10 mouse cellular contexts compared by ENCODE assay signal in the genomic region with DNA sequence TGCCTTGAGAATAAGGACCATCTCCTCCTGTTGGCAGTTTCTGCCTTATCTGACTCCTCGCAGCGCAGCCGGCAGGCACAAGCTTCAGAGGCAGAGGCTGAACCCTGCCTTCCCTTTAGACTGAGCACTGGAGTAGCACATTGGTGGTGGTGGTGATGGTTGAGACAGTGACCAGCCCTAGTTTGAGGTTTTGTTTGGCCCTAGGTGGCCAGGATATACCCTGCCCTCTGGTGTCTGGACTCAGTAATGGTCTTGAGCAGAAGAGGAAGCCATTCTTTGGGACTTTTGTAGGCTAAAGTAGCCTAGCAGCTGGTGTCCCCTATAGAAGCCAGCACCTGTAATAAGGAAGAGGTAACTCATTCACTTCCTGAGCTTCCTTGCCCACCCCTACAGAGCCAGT. TPM values are rescaled to one million over a fixed set of nuclear protein-coding genes. Genes with fewer than 3 reads are reported as not detected.
DNase-seq lines count a peak whose midpoint lies in the region; ATAC-seq lines count a peak whose summit lies in the region.
"Had no signal": no experiment of that assay in that cellular context is flagged by ENCODE, and none has a peak within 500 bp of the region (broad histone marks: within the 10 kb centered on the region; RNA-seq: fewer than 3 reads in every experiment).

No protein-coding gene starts in this region.

- no peak overlapping the region for H3K27ac ChIP-seq in liver, embryonic 11.5 days (ENCODE audit: low read depth, low read length)
- H3K27ac ChIP-seq: midbrain, embryonic 10.5 days had no signal

- H3K4me3 ChIP-seq in liver, embryonic 11.5 days (ENCODE audit: low read depth, low read length), result no peak overlapping the region
- H3K4me3 ChIP-seq: midbrain, embryonic 10.5 days had no signal

- H3K36me3 ChIP-seq in liver, embryonic 11.5 days (ENCODE audit: control insufficient read depth, insufficient read depth, low read length), result peaks cover under 1% of the 10 kb centered on the region; the same call in 1 of the 2 replicates
- H3K36me3 ChIP-seq in splenic B cell, adult 2 months (ENCODE audit: control insufficient read depth, insufficient read depth, low read length, poor library complexity, severe bottlenecking), result no peaks in the 10 kb centered on the region; the same call in 1 of the 2 replicates
- H3K36me3 ChIP-seq: midbrain, embryonic 10.5 days had no signal

- H3K27me3 ChIP-seq in liver, embryonic 11.5 days (replicated peaks; ENCODE audit: control insufficient read depth, insufficient read depth, low read length), result no peaks in the 10 kb centered on the region
- H3K27me3 ChIP-seq in splenic B cell, adult 2 months (ENCODE audit: control insufficient read depth, insufficient read depth, low read length, poor library complexity, severe bottlenecking), result no peaks in the 10 kb centered on the region; the same call in 1 of the 2 replicates

- no peaks in the 10 kb centered on the region for H3K4me1 ChIP-seq in liver, embryonic 11.5 days (replicated peaks; ENCODE audit: control insufficient read depth, insufficient read depth, low read length)
- H3K4me1 ChIP-seq: midbrain, embryonic 10.5 days had no signal

- ATAC-seq in liver, embryonic 11.5 days (replicated peaks; ENCODE audit: low FRiP score), result no peak; the same call in 1 of the 2 replicates

- no peak overlapping the region for H3K9ac ChIP-seq in liver, embryonic 11.5 days (ENCODE audit: low read depth, low read length)

- H3K9me3 ChIP-seq in liver, embryonic 11.5 days (ENCODE audit: control insufficient read depth, low read length), result no peaks in the 10 kb centered on the region
- H3K9me3 ChIP-seq: midbrain, embryonic 10.5 days had no signal

- no peak overlapping the region for H3K4me2 ChIP-seq in liver, embryonic 11.5 days

- 46% methylated on average over 3 of the region's 3 CpGs for WGBS in liver, embryonic 11.5 days

- peak; percentile 17 for DNase-seq in embryo, embryonic 10 days (ENCODE audit: low spot score)
- no peak for DNase-seq in embryo, embryonic 11 days
- peak; percentile 33 for DNase-seq in liver
- DNase-seq in liver, embryonic 11.5 days (ENCODE audit: low spot score), result no peak
- DNase-seq in kidney, postnatal 4 days, result peak; percentile 23 to 31
- peak; percentile 46 for DNase-seq in splenic B cell, adult 2 months (ENCODE audit: low read depth, low spot score)
- no peak for DNase-seq in ovary, postnatal 36 days (ENCODE audit: low spot score)
- DNase-seq in testis, postnatal 14 days (ENCODE audit: low spot score), result no peak
- DNase-seq: thymus, postnatal 14 days had no signal

RNA-seq across cellular contexts. Expression of a gene that starts 23.7 kb away (rescaled TPM):
- 12.2 and 13.4 TPM in 2 replicates for polyA plus RNA-seq in liver, embryonic 11.5 days (2014; fragmentation: Nextera tagmentation; extraction: Ambion mirVana)

Comparison
In these comparisons a context has a peak if more than half of its experiments do, and no peak if none do; other contexts are left out.
1. DNase-seq: peak in embryo, embryonic 10 days (single experiment), liver (single experiment), kidney, postnatal 4 days (2 of 2) and splenic B cell, adult 2 months (single experiment); none in embryo, embryonic 11 days (single experiment), liver, embryonic 11.5 days (single experiment), ovary, postnatal 36 days (single experiment) and testis, postnatal 14 days (single experiment).